Mouse (Mus musculus) midbrain, embryonic 13.5 days (tissue): ENCODE results near the gene Stil. TPM values are rescaled to one million over a fixed set of nuclear protein-coding genes. Genes with fewer than 3 reads are reported as not detected.
"Not testable (repeated sequence)": the region's sequence is repeated elsewhere in the genome, so short reads cannot be mapped to it uniquely, and the experiment has no call there.

ENCODE experiments used
- ATAC-seq: fragments of 200-750 bp; cut with Nextera tagmentation; 2 replicates; pipeline ENCODE4 v1.8.0; 2017; ENCODE audit warnings: mild to moderate bottlenecking, moderate TSS enrichment, moderate library complexity
- H3K27ac ChIP-seq: fragments of 300-500 bp; sonication (generic); 2 replicates; pipeline ENCODE4 v1.5.1; 2015; ENCODE audit warnings: inconsistent platforms, mild to moderate bottlenecking, moderate library complexity
- H3K27me3 ChIP-seq: fragments of 300-500 bp; sonication (generic); 2 replicates; pipeline ENCODE4 v1.6.1; 2015; ENCODE audit warnings: mild to moderate bottlenecking, inconsistent platforms
- H3K36me3 ChIP-seq: fragments of 300-500 bp; sonication (generic); 2 replicates; pipeline ENCODE4 v1.6.1; 2015; ENCODE audit warnings: mild to moderate bottlenecking, inconsistent platforms
- H3K4me1 ChIP-seq: fragments of 300-500 bp; sonication (generic); replicated peaks from 2 replicates; pipeline ENCODE4 v1.6.1; 2015; ENCODE audit warnings: inconsistent platforms
- H3K4me2 ChIP-seq: fragments of 300-500 bp; sonication (generic); replicated peaks from 2 replicates; pipeline ENCODE4 v1.6.1; 2015; ENCODE audit warnings: moderate library complexity, mild to moderate bottlenecking, inconsistent platforms
- H3K4me3 ChIP-seq: fragments of 300-500 bp; sonication (generic); replicated peaks from 2 replicates; pipeline ENCODE4 v1.5.1; 2015; ENCODE audit warnings: mild to moderate bottlenecking, inconsistent platforms
- H3K9ac ChIP-seq: fragments of 300-500 bp; sonication (generic); replicated peaks from 2 replicates; pipeline ENCODE4 v1.6.1; 2015; ENCODE audit warnings: mild to moderate bottlenecking, inconsistent platforms
- H3K9me3 ChIP-seq: fragments of 300-500 bp; sonication (generic); 2 replicates; pipeline ENCODE4 v1.6.1; 2016; ENCODE audit warnings: mild to moderate bottlenecking, inconsistent platforms
- WGBS: fragments of 180-500 bp; shearing (Covaris S2); methylation state at CpG from one replicate; pipeline ENCODE4 v1.1.7; 2015; 5-methylcytosine and 5-hydroxymethylcytosine counted together
- polyA plus RNA-seq: library from polyadenylated mRNA; unstranded; fragments of >200 nt; fragmentation: Nextera tagmentation; extraction: Ambion mirVana; gene quantifications from 2 replicates; pipeline ENCODE4 v1.2.1, GENCODE M21; 2015

The Stil gene
- 4.7 and 5.7 TPM in 2 replicates for polyA plus RNA-seq

- ATAC-seq: peak; percentile 100
- Histone ChIP-seq H3K9ac (peak within 1 kb of the TSS; percentile 69), H3K9me3 (no peaks in the 10 kb centered on the region), H3K27me3 (peaks cover 6% of the 10 kb centered on the region; the same call in 1 of the 2 replicates), H3K36me3 (no peaks in the 10 kb centered on the region), H3K4me1 (peaks cover 21% of the 10 kb centered on the region), H3K27ac (peak within 1 kb of the TSS; percentile 88), H3K4me3 (peak within 1 kb of the TSS; percentile 69), H3K4me2 (peak within 1 kb of the TSS; percentile 72)
- under 1% methylated on average over 52 of the region's 52 CpGs for WGBS
These were observed at the start of gene Stil for GRCm38 (mm10) chr4:114999773-115000428. Stil (plus strand) TSS chr4:115000159.

DNA sequence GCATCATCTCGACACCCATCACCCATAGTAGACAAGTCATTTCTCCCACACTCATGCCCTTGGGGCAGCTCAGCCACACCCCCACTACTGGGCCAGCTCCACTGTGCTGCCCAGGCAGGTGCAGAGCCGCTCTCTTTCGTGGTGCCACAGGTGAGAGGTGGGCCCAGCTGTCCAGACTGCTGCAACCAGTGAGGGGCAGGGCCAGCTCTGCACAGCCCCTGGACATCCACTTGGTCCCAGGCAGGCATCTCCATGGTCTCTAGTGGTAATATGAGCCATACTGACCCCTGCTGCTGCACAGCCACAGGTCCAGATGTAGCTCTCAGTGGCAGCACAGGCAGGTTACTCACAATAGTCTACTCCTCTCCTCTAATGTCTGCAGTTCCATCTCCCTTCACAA, 46.8 kb upstream of the Stil start:
- Histone ChIP-seq H3K27me3 (peaks cover 8% of the 10 kb centered on the region; the same call in 1 of the 2 replicates), H3K36me3 (no peaks in the 10 kb centered on the region), H3K4me3 (no peak overlapping the region), H3K4me1 (no peaks in the 10 kb centered on the region), H3K9ac (no peak overlapping the region), H3K9me3 (no peaks in the 10 kb centered on the region), H3K4me2 (no peak overlapping the region), H3K27ac (no peak overlapping the region)
- WGBS: 91% methylated on average over 3 of the region's 3 CpGs
- peak; percentile 38; the same call in 1 of the 2 replicates for ATAC-seq

DNA sequence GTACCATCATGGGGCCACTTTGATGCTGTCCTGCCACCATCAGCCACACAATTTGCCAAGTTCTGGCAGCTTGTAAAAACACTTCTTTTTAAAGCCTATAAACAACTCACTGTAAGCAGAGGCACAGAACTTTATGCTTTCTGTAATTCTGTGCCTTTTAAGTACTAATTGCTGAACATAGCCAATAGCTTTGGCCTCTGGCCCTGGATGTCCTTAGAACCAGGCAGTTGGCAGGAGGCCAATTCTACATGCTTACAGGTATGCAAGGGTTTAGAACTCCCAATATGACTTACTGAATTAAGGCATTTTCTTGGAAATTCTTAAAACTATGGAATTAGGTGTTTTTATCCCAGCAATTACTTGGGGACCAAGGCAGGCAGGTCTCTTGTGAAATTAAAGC, 42.6 kb upstream of the Stil start:
- Histone ChIP-seq H3K4me2 (no peak overlapping the region), H3K9me3 (no peaks in the 10 kb centered on the region), H3K9ac (no peak overlapping the region), H3K27me3 (no peaks in the 10 kb centered on the region), H3K4me3 (no peak overlapping the region), H3K4me1 (no peaks in the 10 kb centered on the region), H3K36me3 (peaks cover 25% of the 10 kb centered on the region), H3K27ac (no peak overlapping the region)
- no peak for ATAC-seq

GRCm38 (mm10) chr4:114958231-114958630, 41.7 kb upstream of the Stil start:
- no peaks in the 10 kb centered on the region for H3K9me3 ChIP-seq
- ATAC-seq: no peak
- no peak overlapping the region for H3K27ac ChIP-seq
- peaks cover 33% of the 10 kb centered on the region for H3K36me3 ChIP-seq
- no peak overlapping the region for H3K4me3 ChIP-seq
- H3K4me1 ChIP-seq: no peaks in the 10 kb centered on the region
- WGBS: 91% methylated on average over 2 of the region's 2 CpGs
- H3K27me3 ChIP-seq: no peaks in the 10 kb centered on the region
- no peak overlapping the region for H3K9ac ChIP-seq
- no peak overlapping the region for H3K4me2 ChIP-seq

GRCm38 (mm10) chr4:114958786-114959185, 41.2 kb upstream of the Stil start:
- Histone ChIP-seq H3K9ac (no peak overlapping the region), H3K9me3 (no peaks in the 10 kb centered on the region), H3K36me3 (peaks cover 34% of the 10 kb centered on the region), H3K27ac (no peak overlapping the region), H3K4me3 (no peak overlapping the region), H3K4me2 (no peak overlapping the region), H3K27me3 (no peaks in the 10 kb centered on the region), H3K4me1 (no peaks in the 10 kb centered on the region)
- no peak for ATAC-seq
- WGBS: 98% methylated on average over 4 of the region's 4 CpGs

GRCm38 (mm10) chr4:114959533-114959932, 40.4 kb upstream of the Stil start:
- no peak for ATAC-seq
- Histone ChIP-seq H3K4me1 (no peaks in the 10 kb centered on the region), H3K27me3 (no peaks in the 10 kb centered on the region), H3K9me3 (no peaks in the 10 kb centered on the region), H3K27ac (no peak overlapping the region), H3K9ac (no peak overlapping the region), H3K4me3 (no peak overlapping the region), H3K36me3 (peaks cover 39% of the 10 kb centered on the region), H3K4me2 (no peak overlapping the region)
- 95% methylated on average over 2 of the region's 2 CpGs for WGBS

DNA sequence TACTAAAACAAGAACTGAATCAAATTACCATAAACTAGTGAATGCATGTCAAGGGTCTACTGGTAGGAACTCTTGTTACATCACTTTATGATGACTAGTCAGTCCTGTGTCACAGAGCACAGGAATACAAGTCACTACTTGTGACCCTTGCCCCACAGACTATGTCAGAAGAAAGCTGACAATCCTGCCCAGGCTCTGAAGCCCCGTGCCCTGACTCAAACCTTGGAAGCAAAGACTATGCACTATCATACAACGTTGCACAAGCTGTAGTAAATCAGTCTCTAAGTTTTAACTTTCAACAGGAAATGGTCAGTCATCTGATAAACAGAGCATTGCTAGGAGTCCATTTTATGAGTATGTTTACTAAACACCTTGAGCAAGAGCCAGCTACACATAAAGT, 39.1 kb upstream of the Stil start:
- not testable (repeated sequence) for H3K9me3 ChIP-seq, H3K27ac ChIP-seq, H3K27me3 ChIP-seq, H3K4me2 ChIP-seq, H3K9ac ChIP-seq, ATAC-seq, H3K4me3 ChIP-seq, H3K4me1 ChIP-seq
- peaks cover 53% of the 10 kb centered on the region for H3K36me3 ChIP-seq
- WGBS: 95% methylated on average over 2 of the region's 2 CpGs

DNA sequence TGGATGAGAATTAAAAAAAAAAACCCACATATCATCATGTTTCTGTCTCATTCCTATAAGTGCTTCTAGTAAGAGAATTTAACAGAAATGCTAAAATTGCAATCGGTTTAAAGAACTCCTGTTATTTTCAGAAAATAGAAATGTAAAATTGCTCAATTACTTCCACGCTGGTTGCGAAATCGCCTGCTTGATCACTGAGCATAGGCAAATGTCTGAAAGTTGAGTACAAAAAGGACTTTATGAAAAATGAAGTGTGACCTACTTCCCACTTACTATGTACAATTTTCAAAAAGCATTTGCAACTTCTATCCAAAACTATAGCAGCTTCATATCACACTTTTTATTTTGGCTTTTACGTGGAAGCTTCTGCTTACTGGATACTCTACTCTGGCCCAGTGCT, 29.2 kb upstream of the Stil start:
- no peaks in the 10 kb centered on the region for H3K9me3 ChIP-seq
- H3K27ac ChIP-seq: no peak overlapping the region
- no peak for ATAC-seq
- no peak overlapping the region for H3K4me2 ChIP-seq
- H3K9ac ChIP-seq: no peak overlapping the region
- H3K4me3 ChIP-seq: no peak overlapping the region
- H3K36me3 ChIP-seq: peaks cover 28% of the 10 kb centered on the region
- H3K27me3 ChIP-seq: no peaks in the 10 kb centered on the region
- H3K4me1 ChIP-seq: no peaks in the 10 kb centered on the region
- 95% methylated on average over 5 of the region's 5 CpGs for WGBS

DNA sequence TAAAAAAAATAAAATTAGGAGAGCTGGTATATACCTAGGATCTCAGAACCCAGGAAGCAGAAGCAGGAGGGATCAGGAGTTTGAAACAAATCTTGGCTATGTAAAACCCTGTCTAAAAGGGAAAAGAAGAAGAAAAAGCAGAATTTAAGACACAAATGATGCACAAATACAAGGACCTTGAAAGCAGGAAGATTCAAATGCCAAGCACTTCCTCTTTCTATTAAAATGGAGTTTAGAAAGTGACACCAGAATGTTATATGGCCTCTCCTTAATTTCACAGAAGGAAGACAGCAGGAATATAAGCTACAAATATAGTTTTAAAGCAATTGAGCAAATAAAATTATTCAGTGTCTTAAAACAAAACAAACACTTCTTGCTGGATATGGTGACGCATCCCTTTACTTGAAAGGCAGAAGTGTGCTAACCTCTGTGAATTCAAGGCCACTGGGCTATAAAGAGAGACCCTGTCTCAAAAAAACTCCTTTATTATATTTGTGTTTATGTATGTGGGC, 26.7 kb upstream of the Stil start:
- H3K4me3 ChIP-seq: no peak overlapping the region
- H3K27me3 ChIP-seq: no peaks in the 10 kb centered on the region
- no peak overlapping the region for H3K9ac ChIP-seq
- WGBS: 92% methylated on average over 1 of the region's 1 CpGs
- no peaks in the 10 kb centered on the region for H3K4me1 ChIP-seq
- H3K4me2 ChIP-seq: no peak overlapping the region
- no peak overlapping the region for H3K27ac ChIP-seq
- peaks cover 6% of the 10 kb centered on the region for H3K36me3 ChIP-seq
- ATAC-seq: no peak
- no peaks in the 10 kb centered on the region for H3K9me3 ChIP-seq

DNA sequence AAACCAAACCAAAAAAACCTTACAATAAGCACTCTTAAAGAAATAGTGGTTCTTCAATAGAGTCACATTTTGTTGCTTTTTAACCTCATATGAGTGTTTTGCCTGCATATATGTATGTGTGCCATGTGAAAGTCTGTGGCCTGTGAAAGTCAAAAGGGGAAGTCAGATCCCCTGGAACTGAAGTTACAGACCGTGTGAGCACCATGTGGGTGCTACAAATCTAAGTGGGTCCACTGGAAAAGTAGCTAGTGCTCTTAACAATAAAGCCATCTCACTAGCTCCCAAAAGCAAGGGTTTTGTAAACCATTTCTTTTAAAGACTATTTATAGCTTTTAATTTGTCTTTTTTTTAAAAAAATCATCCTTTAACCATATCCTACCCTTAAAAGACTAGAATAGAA, 17.3 kb upstream of the Stil start:
- Histone ChIP-seq H3K27ac (no peak overlapping the region), H3K9me3 (no peaks in the 10 kb centered on the region), H3K36me3 (no peaks in the 10 kb centered on the region), H3K27me3 (no peaks in the 10 kb centered on the region), H3K9ac (no peak overlapping the region), H3K4me3 (no peak overlapping the region), H3K4me1 (peaks cover 24% of the 10 kb centered on the region), H3K4me2 (no peak overlapping the region)
- WGBS: 83% methylated on average over 1 of the region's 1 CpGs
- ATAC-seq: no peak

DNA sequence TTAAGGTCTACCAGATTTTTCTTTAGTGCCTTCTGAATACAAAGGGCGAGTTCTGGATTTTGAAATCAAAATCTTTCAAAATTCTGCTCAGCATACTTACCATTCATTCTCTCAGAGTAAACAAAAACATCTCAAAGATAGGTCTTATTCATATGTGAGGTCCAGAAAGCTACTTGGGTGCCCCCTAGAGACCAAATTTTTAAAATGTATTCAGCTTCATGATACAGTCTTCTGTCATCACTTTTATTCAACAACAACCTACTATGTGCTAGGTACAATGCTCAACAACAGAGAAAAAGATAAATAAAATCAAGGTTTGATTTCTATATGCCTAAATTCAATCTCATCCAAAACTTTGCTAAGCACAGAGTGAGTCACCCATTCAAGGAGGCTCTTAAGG, 16.9 kb upstream of the Stil start:
- Histone ChIP-seq H3K9me3 (no peaks in the 10 kb centered on the region), H3K4me2 (no peak overlapping the region), H3K9ac (no peak overlapping the region), H3K4me3 (no peak overlapping the region), H3K36me3 (no peaks in the 10 kb centered on the region), H3K4me1 (peaks cover 27% of the 10 kb centered on the region), H3K27me3 (no peaks in the 10 kb centered on the region), H3K27ac (no peak overlapping the region)
- ATAC-seq: no peak
- WGBS: 83% methylated on average over 1 of the region's 1 CpGs

- 3% methylated on average over 8 of the region's 8 CpGs for WGBS
- Histone ChIP-seq H3K4me1 (peaks cover 27% of the 10 kb centered on the region), H3K9ac (peak overlapping the region; percentile 94), H3K9me3 (no peaks in the 10 kb centered on the region), H3K4me2 (peak overlapping the region; percentile 80), H3K27ac (peak overlapping the region; percentile 100), H3K27me3 (peaks cover 3% of the 10 kb centered on the region; the same call in 1 of the 2 replicates), H3K36me3 (no peaks in the 10 kb centered on the region), H3K4me3 (peak overlapping the region; percentile 71)
- ATAC-seq: peak; percentile 56
These were observed 13.8 kb upstream of the Stil start for GRCm38 (mm10) chr4:114986211-114986590.
